Mouse (Mus musculus) macrophage (primary cell): Measurements from ENCODE around the gene Nhsl2. TPM values are rescaled to one million over a fixed set of nuclear protein-coding genes. Genes with fewer than 3 reads are reported as not detected.

Experiments
- H3K27ac ChIP-seq: fragments of 350-480 bp; formaldehyde crosslinking; 2 replicates; pipeline ENCODE4 v1.9.0; 2021
- H3K36me3 ChIP-seq: fragments of 350-480 bp; formaldehyde crosslinking; 2 replicates; pipeline ENCODE4 v1.9.0; 2021; ENCODE audit errors: inconsistent target
- H3K4me3 ChIP-seq: fragments of 350-480 bp; formaldehyde crosslinking; 2 replicates; pipeline ENCODE4 v1.9.0; 2021; ENCODE audit errors: inconsistent target
- H3K79me2 ChIP-seq: fragments of 350-480 bp; formaldehyde crosslinking; 2 replicates; pipeline ENCODE4 v1.9.0; 2021; ENCODE audit errors: inconsistent target
- WGBS: methylation state at CpG from one replicate; pipeline ENCODE4 v1.1.7; 2026; ENCODE audit warnings: inconsistent platforms; ENCODE audit not compliant: missing documents; 5-methylcytosine and 5-hydroxymethylcytosine counted together
- polyA plus RNA-seq: library from polyadenylated mRNA; stranded (reverse); fragments of 250-400 nt; gene quantifications from 3 replicates; pipeline ENCODE4 v1.2.4, GENCODE M21; 2018; ENCODE audit warnings: inconsistent platforms

Gene Nhsl2
- polyA plus RNA-seq, 1 experiment from 2014 or later: 1.6 TPM

- H3K27ac ChIP-seq: no peak overlapping the region
- no peaks in the 10 kb centered on the region for H3K36me3 ChIP-seq
- no peak overlapping the region for H3K4me3 ChIP-seq
- WGBS: 80% methylated on average over 4 of the region's 4 CpGs
- no peaks in the 10 kb centered on the region for H3K79me2 ChIP-seq
Measured at GRCm38 (mm10) chrX:101878546-101878945, 29.4 kb downstream of the Nhsl2 start.

- H3K27ac ChIP-seq: no peak overlapping the region
- no peaks in the 10 kb centered on the region for H3K79me2 ChIP-seq
- no peaks in the 10 kb centered on the region for H3K36me3 ChIP-seq
- WGBS: 92% methylated on average over 3 of the region's 3 CpGs
- H3K4me3 ChIP-seq: no peak overlapping the region
Measured at GRCm38 (mm10) chrX:101882141-101882751, 33.1 kb downstream of the Nhsl2 start.

- WGBS: 76% methylated on average over 3 of the region's 4 CpGs
- Histone ChIP-seq H3K27ac (no peak overlapping the region), H3K79me2 (no peaks in the 10 kb centered on the region), H3K36me3 (no peaks in the 10 kb centered on the region), H3K4me3 (no peak overlapping the region)
Measured at GRCm38 (mm10) chrX:101889384-101889783, 40.2 kb downstream of the Nhsl2 start.

- WGBS: 87% methylated on average over 4 of the region's 4 CpGs
- Histone ChIP-seq H3K36me3 (no peaks in the 10 kb centered on the region), H3K4me3 (no peak overlapping the region), H3K79me2 (no peaks in the 10 kb centered on the region), H3K27ac (no peak overlapping the region)
Measured at GRCm38 (mm10) chrX:101889813-101890469, 40.8 kb downstream of the Nhsl2 start.

GRCm38 (mm10) chrX:101893796-101894195, 44.6 kb downstream of the Nhsl2 start:
- H3K36me3 ChIP-seq: no peaks in the 10 kb centered on the region
- no peak overlapping the region for H3K4me3 ChIP-seq
- 92% methylated on average over 7 of the region's 7 CpGs for WGBS
- no peak overlapping the region for H3K27ac ChIP-seq
- no peaks in the 10 kb centered on the region for H3K79me2 ChIP-seq

- H3K79me2 ChIP-seq: no peaks in the 10 kb centered on the region
- no peak overlapping the region for H3K4me3 ChIP-seq
- WGBS: 35% methylated on average over 3 of the region's 4 CpGs
- no peak overlapping the region for H3K27ac ChIP-seq
- no peaks in the 10 kb centered on the region for H3K36me3 ChIP-seq
Measured at GRCm38 (mm10) chrX:101898341-101898740, 49.2 kb downstream of the Nhsl2 start.

- no peak overlapping the region for H3K27ac ChIP-seq
- WGBS: 85% methylated on average over 6 of the region's 7 CpGs
- no peaks in the 10 kb centered on the region for H3K79me2 ChIP-seq
- no peaks in the 10 kb centered on the region for H3K36me3 ChIP-seq
- no peak overlapping the region for H3K4me3 ChIP-seq
Measured at GRCm38 (mm10) chrX:101901806-101902490, 52.8 kb downstream of the Nhsl2 start.

GRCm38 (mm10) chrX:101902597-101902996, 53.4 kb downstream of the Nhsl2 start:
- 90% methylated on average over 4 of the region's 4 CpGs for WGBS
- no peaks in the 10 kb centered on the region for H3K36me3 ChIP-seq
- no peaks in the 10 kb centered on the region for H3K79me2 ChIP-seq
- no peak overlapping the region for H3K4me3 ChIP-seq
- no peak overlapping the region for H3K27ac ChIP-seq

GRCm38 (mm10) chrX:101907301-101907700, 58.1 kb downstream of the Nhsl2 start:
- WGBS: 34% methylated on average over 5 of the region's 5 CpGs
- Histone ChIP-seq H3K36me3 (no peaks in the 10 kb centered on the region), H3K4me3 (no peak overlapping the region), H3K27ac (no peak overlapping the region), H3K79me2 (no peaks in the 10 kb centered on the region)

- WGBS: 93% methylated on average over 2 of the region's 2 CpGs
- Histone ChIP-seq H3K27ac (no peak overlapping the region), H3K79me2 (no peaks in the 10 kb centered on the region), H3K36me3 (no peaks in the 10 kb centered on the region), H3K4me3 (no peak overlapping the region)
Measured at GRCm38 (mm10) chrX:101929131-101929530, 79.9 kb downstream of the Nhsl2 start.

GRCm38 (mm10) chrX:101930301-101930700, 81.1 kb downstream of the Nhsl2 start:
- H3K79me2 ChIP-seq: no peaks in the 10 kb centered on the region
- no peak overlapping the region for H3K27ac ChIP-seq
- H3K36me3 ChIP-seq: no peaks in the 10 kb centered on the region
- no peak overlapping the region for H3K4me3 ChIP-seq
- WGBS: 77% methylated on average over 6 of the region's 6 CpGs

GRCm38 (mm10) chrX:101931016-101931415, 81.8 kb downstream of the Nhsl2 start:
- WGBS: 89% methylated on average over 5 of the region's 5 CpGs
- H3K79me2 ChIP-seq: no peaks in the 10 kb centered on the region
- no peak overlapping the region for H3K27ac ChIP-seq
- no peaks in the 10 kb centered on the region for H3K36me3 ChIP-seq
- H3K4me3 ChIP-seq: no peak overlapping the region

GRCm38 (mm10) chrX:101932244-101932643, 83.1 kb downstream of the Nhsl2 start:
- WGBS: 91% methylated on average over 4 of the region's 7 CpGs
- Histone ChIP-seq H3K27ac (no peak overlapping the region), H3K4me3 (no peak overlapping the region), H3K79me2 (no peaks in the 10 kb centered on the region), H3K36me3 (no peaks in the 10 kb centered on the region)

GRCm38 (mm10) chrX:101933346-101933745, 84.2 kb downstream of the Nhsl2 start:
- H3K79me2 ChIP-seq: no peaks in the 10 kb centered on the region
- 96% methylated on average over 5 of the region's 5 CpGs for WGBS
- no peak overlapping the region for H3K4me3 ChIP-seq
- no peak overlapping the region for H3K27ac ChIP-seq
- no peaks in the 10 kb centered on the region for H3K36me3 ChIP-seq

- Histone ChIP-seq H3K79me2 (no peaks in the 10 kb centered on the region), H3K27ac (no peak overlapping the region), H3K36me3 (no peaks in the 10 kb centered on the region), H3K4me3 (no peak overlapping the region)
- WGBS: 82% methylated on average over 3 of the region's 3 CpGs
Measured at GRCm38 (mm10) chrX:101935291-101935840, 86.2 kb downstream of the Nhsl2 start.
